Mouse (Mus musculus) small intestine, adult 2 months (tissue): ENCODE measurements around the gene Pkp4.

Experiments used
- CTCF ChIP-seq: fragments of 200-500 bp; IDR thresholded peaks from 2 replicates; pipeline ENCODE4 v1.5.1; 2012; ENCODE audit warnings: low read depth, mild to moderate bottlenecking, control low read depth, inconsistent platforms, low read length, moderate library complexity, mixed read lengths; ENCODE audit not compliant: insufficient replicate concordance, insufficient read length; ENCODE audit errors: extremely low read depth
- POLR2A ChIP-seq: fragments of 200-500 bp; IDR thresholded peaks from 2 replicates; pipeline ENCODE4 v1.6.1; 2012; ENCODE audit warnings: low read depth, mild to moderate bottlenecking, control low read depth, inconsistent platforms, low read length, moderate library complexity

- TF ChIP-seq CTCF, result no peak
- no peak for TF ChIP-seq POLR2A
Observed at GRCm38 (mm10) chr2:59186122-59186521, 25.5 kb downstream of the Pkp4 start.
